Mouse (Mus musculus): ENCODE data around the gene Tcf23.

- TF ChIP-seq CTCF (conservative IDR thresholded peaks at IDR 0.05 in 1 of 2, IDR thresholded peaks at IDR 0.05 in 1 of 2; ENCODE audit: low read depth in 2 of 2, low read length in 2 of 2) (no peak), UBTF (IDR thresholded peaks at IDR 0.05; ENCODE audit: low read depth, low read length) (no peak), SIN3A (IDR thresholded peaks at IDR 0.05; ENCODE audit: low read length) (no peak), TCF12 (IDR thresholded peaks at IDR 0.05; ENCODE audit: low read depth, low read length) (no peak), GABPA (IDR thresholded peaks at IDR 0.05; ENCODE audit: insufficient replicate concordance, low read depth, low read length) (no peak), PAX5 (IDR thresholded peaks at IDR 0.05; ENCODE audit: low read length) (no peak), MXI1 (IDR thresholded peaks at IDR 0.05; ENCODE audit: low read depth, low read length) (no peak), MAX (IDR thresholded peaks at IDR 0.05; ENCODE audit: low read length) (no peak), POLR2A (IDR thresholded peaks at IDR 0.05; ENCODE audit: low read depth, low read length) (no peak), MAFK (IDR thresholded peaks at IDR 0.05; ENCODE audit: insufficient replicate concordance, low read length) (no peak), JUN (IDR thresholded peaks at IDR 0.05; ENCODE audit: insufficient read depth, low read depth, low read length) (no peak), ZKSCAN1 (IDR thresholded peaks at IDR 0.05; ENCODE audit: borderline replicate concordance, low read depth, low read length) (no peak)
Observed at GRCm38 (mm10) chr5:30992980-30993676, 24.7 kb downstream of the Tcf23 start.
